Comparison of ENCODE assay signal across 12 mouse cellular contexts in genomic region chr7:70363351-70363750, GRCm38 (mm10). TPM values are rescaled to one million over a fixed set of nuclear protein-coding genes. Genes with fewer than 3 reads are reported as not detected.
DNase-seq lines count a peak whose midpoint lies in the region; ATAC-seq lines count a peak whose summit lies in the region.
"Had no signal": no experiment of that assay in that cellular context is flagged by ENCODE, and none has a peak within 500 bp of the region (broad histone marks: within the 10 kb centered on the region; RNA-seq: fewer than 3 reads in every experiment).

No protein-coding gene starts in this region.

- peaks cover 3% of the 10 kb centered on the region; the same call in 1 of the 2 replicates for H3K36me3 ChIP-seq in kidney, embryonic 15.5 days
- no peaks in the 10 kb centered on the region for H3K36me3 ChIP-seq in embryonic facial prominence, embryonic 11.5 days (replicated peaks; ENCODE audit: control insufficient read depth, insufficient read depth, low read depth, low read length)
- no peaks in the 10 kb centered on the region for H3K36me3 ChIP-seq in forebrain, embryonic 13.5 days (ENCODE audit: poor library complexity, severe bottlenecking)
- no peaks in the 10 kb centered on the region for H3K36me3 ChIP-seq in midbrain, embryonic 12.5 days

- H3K4me3 ChIP-seq in kidney, embryonic 15.5 days (replicated peaks), result peak overlapping the region; percentile 74
- peak overlapping the region; percentile 9 for H3K4me3 ChIP-seq in embryonic facial prominence, embryonic 11.5 days (ENCODE audit: low read depth, low read length)
- peak overlapping the region; percentile 26 for H3K4me3 ChIP-seq in forebrain, embryonic 13.5 days
- H3K4me3 ChIP-seq in midbrain, embryonic 12.5 days, result peak overlapping the region; percentile 31

- no peaks in the 10 kb centered on the region for H3K9me3 ChIP-seq in kidney, embryonic 15.5 days (replicated peaks)
- H3K9me3 ChIP-seq in embryonic facial prominence, embryonic 11.5 days (replicated peaks; ENCODE audit: control insufficient read depth, low read length), result no peaks in the 10 kb centered on the region
- H3K9me3 ChIP-seq in forebrain, embryonic 13.5 days (replicated peaks), result no peaks in the 10 kb centered on the region
- no peaks in the 10 kb centered on the region for H3K9me3 ChIP-seq in midbrain, embryonic 12.5 days

- H3K27ac ChIP-seq in kidney, embryonic 15.5 days, result peak overlapping the region; percentile 81
- H3K27ac ChIP-seq in embryonic facial prominence, embryonic 11.5 days (replicated peaks; ENCODE audit: low read depth, low read length), result peak overlapping the region; percentile 20; the same call in 1 of the 2 replicates
- H3K27ac ChIP-seq in forebrain, embryonic 13.5 days, result peak overlapping the region; percentile 20; the same call in 1 of the 2 replicates
- peak overlapping the region; percentile 64 for H3K27ac ChIP-seq in midbrain, embryonic 12.5 days (replicated peaks)
- H3K27ac ChIP-seq: liver, embryonic 14.5 days had no signal

- no peaks in the 10 kb centered on the region for H3K27me3 ChIP-seq in kidney, embryonic 15.5 days
- peaks cover 2% of the 10 kb centered on the region for H3K27me3 ChIP-seq in embryonic facial prominence, embryonic 11.5 days (ENCODE audit: control insufficient read depth, insufficient read depth, low read length)
- peaks cover 75% of the 10 kb centered on the region for H3K27me3 ChIP-seq in forebrain, embryonic 13.5 days
- H3K27me3 ChIP-seq in midbrain, embryonic 12.5 days, result peaks cover 46% of the 10 kb centered on the region

- no peak for DNase-seq in kidney, postnatal 36 days
- DNase-seq in embryonic facial prominence, embryonic 11.5 days (ENCODE audit: low spot score), result no peak
- DNase-seq in B cell, adult 2 months, result no peak
- DNase-seq in left cerebral cortex, postnatal 10 days (ENCODE audit: extremely low spot score in 1 of 2, low spot score in 2 of 2), result no peak
- DNase-seq: adrenal gland, postnatal 25 days; cerebellum, postnatal 36 days; thymus, adult 2 months had no signal

- H3K4me1 ChIP-seq in kidney, embryonic 15.5 days, result peaks cover 12% of the 10 kb centered on the region; the same call in 1 of the 2 replicates
- peaks cover 4% of the 10 kb centered on the region; the same call in 1 of the 2 replicates for H3K4me1 ChIP-seq in embryonic facial prominence, embryonic 11.5 days (ENCODE audit: control insufficient read depth, insufficient read depth, low read length)
- peaks cover 14% of the 10 kb centered on the region; the same call in 1 of the 2 replicates for H3K4me1 ChIP-seq in forebrain, embryonic 13.5 days
- peaks cover 10% of the 10 kb centered on the region; the same call in 1 of the 2 replicates for H3K4me1 ChIP-seq in midbrain, embryonic 12.5 days

- intact Hi-C loops in left cerebral cortex, postnatal 10 days (cut with DNase I), result loop anchor here (5.0 to 10.0 kb wide), 2 partner anchors 1019 to 1989 kb away; no protein-coding TSS in a partner anchor

- peak overlapping the region; percentile 75 for H3K4me2 ChIP-seq in kidney, embryonic 15.5 days
- peak overlapping the region; percentile 22 for H3K4me2 ChIP-seq in embryonic facial prominence, embryonic 11.5 days (ENCODE audit: low read depth, low read length)
- H3K4me2 ChIP-seq in forebrain, embryonic 13.5 days, result peak overlapping the region; percentile 50
- peak overlapping the region; percentile 60 for H3K4me2 ChIP-seq in midbrain, embryonic 12.5 days (replicated peaks)

- H3K9ac ChIP-seq in kidney, embryonic 15.5 days, result peak overlapping the region; percentile 98
- H3K9ac ChIP-seq in embryonic facial prominence, embryonic 11.5 days (replicated peaks; ENCODE audit: low read length), result peak overlapping the region; percentile 37; the same call in 1 of the 2 replicates
- H3K9ac ChIP-seq in forebrain, embryonic 13.5 days, result peak overlapping the region; percentile 59
- peak overlapping the region; percentile 62 for H3K9ac ChIP-seq in midbrain, embryonic 12.5 days (replicated peaks)
- H3K9ac ChIP-seq: liver, embryonic 14.5 days had no signal

- no peak for ATAC-seq in kidney, embryonic 15.5 days (replicated peaks; ENCODE audit: low FRiP score)
- ATAC-seq in embryonic facial prominence, embryonic 11.5 days (replicated peaks; ENCODE audit: insufficient number of reproducible peaks, low FRiP score, low TSS enrichment, low read depth), result no peak
- no peak for ATAC-seq in forebrain, embryonic 13.5 days
- no peak for ATAC-seq in midbrain, embryonic 12.5 days (ENCODE audit: low FRiP score, low read depth)

- 19% methylated on average over 4 of the region's 4 CpGs for WGBS in kidney, embryonic 15.5 days
- WGBS in embryonic facial prominence, embryonic 11.5 days, result 18% methylated on average over 4 of the region's 4 CpGs
- WGBS in forebrain, embryonic 13.5 days, result 7% methylated on average over 4 of the region's 4 CpGs
- WGBS in midbrain, embryonic 12.5 days, result 11% methylated on average over 4 of the region's 4 CpGs

RNA-seq across cellular contexts. Expression of gene Nr2f2, which starts 3.2 kb away (rescaled TPM):
- polyA plus RNA-seq in kidney, embryonic 15.5 days (2015; fragmentation: Nextera tagmentation; extraction: Ambion mirVana), result 230 and 240 TPM in 2 replicates
- polyA plus RNA-seq in embryonic facial prominence, embryonic 11.5 days (2014; fragmentation: Nextera tagmentation; extraction: Ambion mirVana), result 106 and 114 TPM in 2 replicates
- polyA plus RNA-seq in forebrain, embryonic 13.5 days (2015; fragmentation: Nextera tagmentation; extraction: Ambion mirVana), result 97.9 and 132 TPM in 2 replicates
- 105 and 143 TPM in 2 replicates for polyA plus RNA-seq in midbrain, embryonic 12.5 days (2016; fragmentation: Nextera tagmentation; extraction: Ambion mirVana)
- total RNA-seq in left cerebral cortex, postnatal 10 days (2021), result 10 to 100 TPM; 45.7 to 55.9 TPM
- total RNA-seq: MEL had no signal

Comparison
In these comparisons a context has a peak if more than half of its experiments do, and no peak if none do; other contexts are left out.
1. H3K27ac ChIP-seq: peak in every context shown above with its lines; median percentile 81 in kidney, embryonic 15.5 days; 64 in midbrain, embryonic 12.5 days; 20 in embryonic facial prominence, embryonic 11.5 days; 20 in forebrain, embryonic 13.5 days.
2. H3K4me2 ChIP-seq: peak in every context shown above with its lines; median percentile 75 in kidney, embryonic 15.5 days; 60 in midbrain, embryonic 12.5 days; 50 in forebrain, embryonic 13.5 days; 22 in embryonic facial prominence, embryonic 11.5 days.
3. H3K4me3 ChIP-seq: peak in every context shown above with its lines; median percentile 74 in kidney, embryonic 15.5 days; 31 in midbrain, embryonic 12.5 days; 26 in forebrain, embryonic 13.5 days; 9 in embryonic facial prominence, embryonic 11.5 days.
4. H3K9ac ChIP-seq: peak in every context shown above with its lines; median percentile 98 in kidney, embryonic 15.5 days; 62 in midbrain, embryonic 12.5 days; 59 in forebrain, embryonic 13.5 days; 37 in embryonic facial prominence, embryonic 11.5 days.